In genomic region chr9:67050736-67051337, GRCm38 (mm10) we compare ENCODE assay signal across 26 mouse cellular contexts. TPM values are rescaled to one million over a fixed set of nuclear protein-coding genes. Genes with fewer than 3 reads are reported as not detected.
DNase-seq lines count a peak whose midpoint lies in the region; ATAC-seq and TF ChIP-seq lines count a peak whose summit lies in the region.
"Had no signal": no experiment of that assay in that cellular context is flagged by ENCODE, and none has a peak within 500 bp of the region (broad histone marks: within the 10 kb centered on the region; RNA-seq: fewer than 3 reads in every experiment).

No protein-coding gene starts in this region.

- H3K9ac ChIP-seq in heart, embryonic 12.5 days: peak overlapping the region; percentile 27; the same call in 1 of the 2 replicates
- no peak overlapping the region for H3K9ac ChIP-seq in intestine, embryonic 15.5 days
- no peak overlapping the region for H3K9ac ChIP-seq in intestine, postnatal 0 days (ENCODE audit: low read depth, low read length)
- no peak overlapping the region for H3K9ac ChIP-seq in lung, postnatal 0 days (replicated peaks; ENCODE audit: low read depth)
- H3K9ac ChIP-seq: embryonic facial prominence, embryonic 15.5 days; forebrain, embryonic 15.5 days; hindbrain, embryonic 12.5 days; limb, embryonic 12.5 days; liver, embryonic 15.5 days; lung, embryonic 14.5 days; neural tube, embryonic 12.5 days had no signal

- 71% methylated on average over 6 of the region's 6 CpGs for WGBS in heart, embryonic 12.5 days
- WGBS in intestine, embryonic 15.5 days: 84% methylated on average over 6 of the region's 6 CpGs
- WGBS in intestine, postnatal 0 days: 90% methylated on average over 6 of the region's 6 CpGs
- WGBS in lung, postnatal 0 days: 86% methylated on average over 6 of the region's 6 CpGs

- peak overlapping the region; percentile 20; the same call in 1 of the 2 replicates for H3K27ac ChIP-seq in heart, embryonic 12.5 days (ENCODE audit: poor library complexity, severe bottlenecking)
- 0 out of 2 replicates have a peak overlapping the region, but pooled peaks have one; percentile 0 for H3K27ac ChIP-seq in intestine, embryonic 15.5 days
- no peak overlapping the region for H3K27ac ChIP-seq in intestine, postnatal 0 days (ENCODE audit: low read depth, low read length)
- no peak overlapping the region for H3K27ac ChIP-seq in lung, postnatal 0 days (ENCODE audit: low read length)
- H3K27ac ChIP-seq: forebrain, embryonic 15.5 days; hindbrain, embryonic 12.5 days; hindbrain, postnatal 0 days; layer of hippocampus, adult 2 months; left cerebral cortex, adult 2 months; limb, embryonic 12.5 days; liver, embryonic 15.5 days; neural tube, embryonic 12.5 days had no signal

- peaks cover 16% of the 10 kb centered on the region for H3K4me1 ChIP-seq in heart, embryonic 12.5 days (replicated peaks)
- peaks cover 17% of the 10 kb centered on the region for H3K4me1 ChIP-seq in intestine, embryonic 15.5 days (replicated peaks)
- H3K4me1 ChIP-seq in intestine, postnatal 0 days (replicated peaks; ENCODE audit: control insufficient read depth, insufficient read depth, low read length): 0 out of 2 replicates have a peak, but pooled peaks cover 2% of the 10 kb centered on the region
- peaks cover 8% of the 10 kb centered on the region; the same call in 1 of the 2 replicates for H3K4me1 ChIP-seq in lung, postnatal 0 days (ENCODE audit: insufficient read depth, low read depth, low read length)

- no peak for ATAC-seq in heart, embryonic 12.5 days (ENCODE audit: insufficient number of reproducible peaks, low FRiP score)
- ATAC-seq in intestine, embryonic 15.5 days: no peak
- ATAC-seq in intestine, postnatal 0 days: no peak
- ATAC-seq in lung, postnatal 0 days: no peak
- ATAC-seq: CD4-positive, CD25-positive, alpha-beta regulatory T cell, adult 4 months; forebrain, embryonic 15.5 days; midbrain, embryonic 16.5 days had no signal

- intact Hi-C loops in gastrocnemius, postnatal 14 days (cut with DNase I; ENCODE audit: low total_unique reads): loop anchor here (10.0 kb wide), 1 partner anchor 94 kb away; no protein-coding TSS in a partner anchor

- peak; percentile 68 for DNase-seq in gastrocnemius, adult 18-20 months (ENCODE audit: low spot score)
- no peak for DNase-seq in gastrocnemius, postnatal 14 days
- DNase-seq in heart, adult 11 months: no peak
- DNase-seq in lung, postnatal 0 days (ENCODE audit: low spot score): no peak
- DNase-seq: adrenal gland, postnatal 14 days; cerebellum, adult 11 months; cerebellum, adult 9-10 months; kidney, adult 11 months; lung, embryonic 14.5 days; right cerebral cortex, postnatal 4 days had no signal

- peak overlapping the region; percentile 35; the same call in 1 of the 2 replicates for H3K4me2 ChIP-seq in heart, embryonic 12.5 days
- no peak overlapping the region for H3K4me2 ChIP-seq in intestine, embryonic 15.5 days (replicated peaks)
- no peak overlapping the region for H3K4me2 ChIP-seq in intestine, postnatal 0 days (replicated peaks; ENCODE audit: low read depth)
- H3K4me2 ChIP-seq in myocyte (ENCODE audit: low read depth): peak overlapping the region; percentile 79
- no peak overlapping the region for H3K4me2 ChIP-seq in lung, postnatal 0 days (replicated peaks; ENCODE audit: low read depth, low read length)
- H3K4me2 ChIP-seq: embryonic facial prominence, embryonic 15.5 days; forebrain, embryonic 15.5 days; liver, embryonic 15.5 days; midbrain, embryonic 11.5 days; neural tube, embryonic 12.5 days had no signal

- TF ChIP-seq POLR2A in myocyte (IDR thresholded peaks at IDR 0.05; ENCODE audit: insufficient read length, low read depth): no peak

- no peak for TF ChIP-seq EP300 in lung, postnatal 0 days (IDR thresholded peaks at IDR 0.05)

- H3ac ChIP-seq in myocyte (ENCODE audit: control insufficient read depth, insufficient read length): no peak overlapping the region

- no peaks in the 10 kb centered on the region for H3K27me3 ChIP-seq in heart, embryonic 12.5 days (replicated peaks)
- no peaks in the 10 kb centered on the region for H3K27me3 ChIP-seq in intestine, embryonic 15.5 days (replicated peaks)
- H3K27me3 ChIP-seq in intestine, postnatal 0 days (replicated peaks; ENCODE audit: control insufficient read depth, insufficient read depth, low read length): no peaks in the 10 kb centered on the region
- H3K27me3 ChIP-seq in myocyte (ENCODE audit: control insufficient read depth, insufficient read depth, insufficient read length): no peaks in the 10 kb centered on the region
- no peaks in the 10 kb centered on the region for H3K27me3 ChIP-seq in lung, postnatal 0 days (replicated peaks; ENCODE audit: insufficient read depth, low read length)
- H3K27me3 ChIP-seq: embryonic facial prominence, embryonic 15.5 days had no signal

- H3K4me3 ChIP-seq in heart, embryonic 12.5 days: no peak overlapping the region
- no peak overlapping the region for H3K4me3 ChIP-seq in intestine, embryonic 15.5 days (replicated peaks)
- no peak overlapping the region for H3K4me3 ChIP-seq in intestine, postnatal 0 days (ENCODE audit: low read depth, low read length)
- H3K4me3 ChIP-seq in myocyte: peak overlapping the region; percentile 99
- H3K4me3 ChIP-seq in lung, postnatal 0 days (ENCODE audit: low read depth, low read length): no peak overlapping the region
- H3K4me3 ChIP-seq: embryonic facial prominence, embryonic 15.5 days; forebrain, embryonic 15.5 days; hindbrain, embryonic 12.5 days; layer of hippocampus, adult 2 months; left cerebral cortex, adult 2 months; limb, embryonic 12.5 days; liver, embryonic 15.5 days; neural tube, embryonic 12.5 days had no signal

- 0 out of 2 replicates have a peak, but pooled peaks cover 3% of the 10 kb centered on the region for H3K36me3 ChIP-seq in heart, embryonic 12.5 days
- H3K36me3 ChIP-seq in intestine, embryonic 15.5 days: no peaks in the 10 kb centered on the region
- no peaks in the 10 kb centered on the region for H3K36me3 ChIP-seq in intestine, postnatal 0 days (ENCODE audit: control insufficient read depth, insufficient read depth)
- H3K36me3 ChIP-seq in myocyte (ENCODE audit: control insufficient read depth, insufficient read depth): peaks cover 4% of the 10 kb centered on the region
- no peaks in the 10 kb centered on the region for H3K36me3 ChIP-seq in lung, postnatal 0 days (ENCODE audit: insufficient read depth, low read length)
- H3K36me3 ChIP-seq: embryonic facial prominence, embryonic 15.5 days; forebrain, embryonic 15.5 days; hindbrain, embryonic 12.5 days; limb, embryonic 12.5 days; liver, embryonic 15.5 days; neural tube, embryonic 12.5 days had no signal

- H3K79me2 ChIP-seq in myocyte (ENCODE audit: control insufficient read depth, insufficient read depth): peaks cover 31% of the 10 kb centered on the region

- no peak for TF ChIP-seq CTCF in intestine, postnatal 0 days (IDR thresholded peaks at IDR 0.05; ENCODE audit: low read depth)
- no peak for TF ChIP-seq CTCF in lung, postnatal 0 days (IDR thresholded peaks at IDR 0.05)

- no peaks in the 10 kb centered on the region for H3K9me3 ChIP-seq in heart, embryonic 12.5 days (replicated peaks)
- no peaks in the 10 kb centered on the region for H3K9me3 ChIP-seq in intestine, embryonic 15.5 days
- H3K9me3 ChIP-seq in intestine, postnatal 0 days (ENCODE audit: control insufficient read depth): no peaks in the 10 kb centered on the region
- H3K9me3 ChIP-seq in lung, postnatal 0 days (ENCODE audit: low read length): no peaks in the 10 kb centered on the region
- H3K9me3 ChIP-seq: embryonic facial prominence, embryonic 15.5 days; forebrain, embryonic 15.5 days; hindbrain, embryonic 12.5 days; limb, embryonic 12.5 days; liver, embryonic 15.5 days; neural tube, embryonic 12.5 days had no signal

TF ChIP-seq in myocyte, 11 proteins besides CTCF, POLR2A, EP300 and RAD21:
- TF ChIP-seq POLR2AphosphoS2 (IDR thresholded peaks at IDR 0.05; ENCODE audit: insufficient read length, low read depth) (no peak), TCF12 (IDR thresholded peaks at IDR 0.05; ENCODE audit: insufficient read depth, poor library complexity, severe bottlenecking) (no peak), USF1 (IDR thresholded peaks at IDR 0.05; ENCODE audit: low read depth) (no peak), MYOD1 (IDR thresholded peaks at IDR 0.05; ENCODE audit: control insufficient read depth in 1 of 3, insufficient read length in 2 of 3, low read depth in 2 of 3) (no peak), SRF (IDR thresholded peaks at IDR 0.05; ENCODE audit: control insufficient read depth, insufficient read length, low read depth) (no peak), TCF3 (IDR thresholded peaks at IDR 0.05; ENCODE audit: insufficient read length, low read depth) (no peak), E2F4 (IDR thresholded peaks at IDR 0.05; ENCODE audit: insufficient read depth) (no peak), MYOG (IDR thresholded peaks at IDR 0.05; ENCODE audit: control insufficient read depth in 1 of 3, insufficient read depth in 1 of 3, insufficient read length in 2 of 3, low read depth in 2 of 3) (no peak), MAX (IDR thresholded peaks at IDR 0.05; ENCODE audit: low read depth) (no peak), CEBPB (IDR thresholded peaks at IDR 0.05; ENCODE audit: insufficient read depth, poor library complexity, severe bottlenecking) (no peak), REST (IDR thresholded peaks at IDR 0.05; ENCODE audit: insufficient read depth, insufficient read length) (no peak)

RNA-seq across cellular contexts. Expression of gene Tpm1, which starts 1.6 kb away (rescaled TPM):
- over 10,000 TPM; 24,162 to 25,960 TPM for total RNA-seq in gastrocnemius, adult 18-20 months (2021)
- total RNA-seq in gastrocnemius, postnatal 14 days (2021): over 10,000 TPM; 23,393 to 24,139 TPM
- polyA plus RNA-seq in heart, embryonic 12.5 days (2016; fragmentation: Nextera tagmentation; extraction: Ambion mirVana): 4,565 and 4,650 TPM in 2 replicates
- polyA plus RNA-seq in intestine, embryonic 15.5 days (2015; fragmentation: Nextera tagmentation; extraction: Ambion mirVana): 994 and 1,099 TPM in 2 replicates
- polyA plus RNA-seq in intestine, postnatal 0 days (2015; fragmentation: Nextera tagmentation; extraction: Ambion mirVana): 1,318 and 1,424 TPM in 2 replicates
- 1,921 TPM for polyA plus RNA-seq in myocyte (2012; fragmentation: generic; extraction: Trizol)
- 695 and 781 TPM in 2 replicates for polyA plus RNA-seq in lung, postnatal 0 days (2015; fragmentation: Nextera tagmentation; extraction: Ambion mirVana)

Comparison
In these comparisons a context has a peak if more than half of its experiments do, and no peak if none do; other contexts are left out.
1. H3K27ac ChIP-seq: peak in heart, embryonic 12.5 days (single experiment) and intestine, embryonic 15.5 days (single experiment); none in intestine, postnatal 0 days (single experiment) and lung, postnatal 0 days (single experiment).
2. H3K4me2 ChIP-seq: peak in heart, embryonic 12.5 days (single experiment) and myocyte (single experiment); none in intestine, embryonic 15.5 days (single experiment), intestine, postnatal 0 days (single experiment) and lung, postnatal 0 days (single experiment).